Mouse (Mus musculus): ENCODE data around the gene Tbx6.

DNA sequence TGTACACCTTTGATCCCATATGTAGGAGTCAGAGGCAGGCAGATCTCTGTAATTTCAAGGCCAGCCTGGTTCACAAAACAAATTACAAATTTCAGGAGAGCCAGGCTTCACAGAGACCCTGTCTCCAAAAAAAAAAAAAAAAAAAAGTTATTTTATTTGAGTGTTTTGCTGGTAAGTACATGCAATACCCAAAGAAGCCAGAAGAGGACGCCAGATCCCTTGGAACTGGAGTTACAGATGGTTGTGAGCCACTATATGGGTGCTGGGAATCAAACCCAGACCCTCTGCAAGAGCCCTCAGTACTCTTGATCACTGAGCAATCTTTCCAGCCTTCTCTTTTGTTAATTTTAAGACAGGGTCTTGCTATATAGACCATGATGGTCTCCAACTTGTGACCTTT, 37.5 kb downstream of the Tbx6 start:
- TF ChIP-seq CTCF (IDR thresholded peaks at IDR 0.05; ENCODE audit: low read depth, low read length) (no peak), POLR2A (IDR thresholded peaks at IDR 0.05; ENCODE audit: borderline replicate concordance, low read depth, low read length) (no peak)

Measured in bone marrow macrophage, adult 2 months (primary cell).